Mouse (Mus musculus) kidney, adult 2 months (tissue): Measurements from ENCODE around the gene Fkbp7. TPM values are rescaled to one million over a fixed set of nuclear protein-coding genes. Genes with fewer than 3 reads are reported as not detected.

Source experiments
- DNase-seq: peaks from one replicate; pipeline ENCODE4 v3.0.0; 2021
- H3K27ac ChIP-seq: fragments of 200-500 bp; 2 replicates; pipeline ENCODE4 v1.5.1; 2012; ENCODE audit warnings: low read depth, low read length, control low read depth, inconsistent platforms; ENCODE audit not compliant: insufficient read depth
- H3K27me3 ChIP-seq: fragments of 200-500 bp; replicated peaks from 2 replicates; pipeline ENCODE4 v1.6.1; 2012; ENCODE audit warnings: mild to moderate bottlenecking, moderate library complexity, low read length, inconsistent platforms; ENCODE audit not compliant: control insufficient read depth, insufficient read depth
- H3K36me3 ChIP-seq: fragments of 200-500 bp; 2 replicates; pipeline ENCODE4 v1.6.1; 2012; ENCODE audit warnings: mild to moderate bottlenecking, moderate library complexity, low read length, inconsistent platforms; ENCODE audit not compliant: control insufficient read depth, insufficient read depth
- H3K4me1 ChIP-seq: fragments of 200-500 bp; 2 replicates; pipeline ENCODE4 v1.6.1; 2011; ENCODE audit warnings: low read length; ENCODE audit not compliant: control insufficient read depth, insufficient read depth
- H3K4me3 ChIP-seq: fragments of 200-500 bp; 2 replicates; pipeline ENCODE4 v1.5.1; 2011; ENCODE audit warnings: mild to moderate bottlenecking, low read depth, low read length, control low read depth; ENCODE audit not compliant: insufficient read depth
- CTCF ChIP-seq: fragments of 200-500 bp; conservative IDR thresholded peaks from 2 replicates; pipeline ENCODE4 v1.5.1; 2011; ENCODE audit warnings: low read depth, mild to moderate bottlenecking, control low read depth, low read length, moderate library complexity, mixed read lengths; ENCODE audit not compliant: insufficient read depth, insufficient read length
- POLR2A ChIP-seq: fragments of 200-500 bp; IDR thresholded peaks from one replicate; pipeline ENCODE4 v1.6.1; 2011; ENCODE audit warnings: low read depth, low read length, control low read depth
- WGBS: fragments of 180-500 bp; shearing (Covaris S2); methylation state at CpG from one replicate; pipeline ENCODE4 v1.1.7; 2018; 5-methylcytosine and 5-hydroxymethylcytosine counted together
- polyA plus RNA-seq: library from polyadenylated mRNA; depleted of rRNA; stranded (reverse); fragments of >200 nt; gene quantifications from 2 replicates; pipeline ENCODE4 v1.2.3, GENCODE M21; 2012; rRNA removed

The Fkbp7 gene
- polyA plus RNA-seq, 1 experiment: 4.0 TPM

- H3K4me1 ChIP-seq: no peaks in the 10 kb centered on the region
- 0 out of 2 replicates have a peak, but pooled peaks cover 2% of the 10 kb centered on the region for H3K36me3 ChIP-seq
- H3K27me3 ChIP-seq: no peaks in the 10 kb centered on the region
- H3K4me3 ChIP-seq: no peak overlapping the region
- H3K27ac ChIP-seq: no peak overlapping the region
- no peak for TF ChIP-seq POLR2A
- no peak for TF ChIP-seq CTCF
- WGBS: 24% methylated on average over 1 of the region's 1 CpGs
- peak; percentile 9 for DNase-seq
These were observed 51.2 kb downstream of the Fkbp7 start for GRCm38 (mm10) chr2:76621724-76622123.

- Histone ChIP-seq H3K27ac (no peak overlapping the region), H3K4me3 (no peak overlapping the region), H3K4me1 (no peaks in the 10 kb centered on the region), H3K36me3 (0 out of 2 replicates have a peak, but pooled peaks cover 1% of the 10 kb centered on the region), H3K27me3 (no peaks in the 10 kb centered on the region)
- no peak for DNase-seq
- TF ChIP-seq POLR2A (no peak), CTCF (no peak)
- 62% methylated on average over 5 of the region's 5 CpGs for WGBS
These were observed 52.7 kb downstream of the Fkbp7 start for GRCm38 (mm10) chr2:76620188-76620587.

- peak; percentile 42 for DNase-seq
- Histone ChIP-seq H3K4me1 (no peaks in the 10 kb centered on the region), H3K4me3 (no peak overlapping the region), H3K27ac (no peak overlapping the region), H3K27me3 (no peaks in the 10 kb centered on the region), H3K36me3 (no peaks in the 10 kb centered on the region)
- 16% methylated on average over 1 of the region's 1 CpGs for WGBS
- TF ChIP-seq CTCF (no peak), POLR2A (no peak)
These were observed 54.8 kb downstream of the Fkbp7 start for GRCm38 (mm10) chr2:76618078-76618477.

Other genes starting within 250 kb of the Fkbp7 start
- 15.3 and 17.0 TPM in 2 replicates for gene Prkra, start 25.1 kb downstream of the Fkbp7 start, polyA plus RNA-seq
- gene Pjvk, start 24.6 kb downstream of the Fkbp7 start, polyA plus RNA-seq: 1.1 and 1.2 TPM in 2 replicates
- gene Plekha3, start 2.2 kb upstream of the Fkbp7 start, polyA plus RNA-seq: 22.3 and 23.9 TPM in 2 replicates